Mouse (Mus musculus) hindbrain, postnatal 0 days (tissue): ENCODE data around the gene Inhbc. TPM values are rescaled to one million over a fixed set of nuclear protein-coding genes. Genes with fewer than 3 reads are reported as not detected.
A peak's percentile ranks its signal among the peaks of the same experiment; 100 is the strongest.

Experiments used
- ATAC-seq: fragments of 200-750 bp; cut with Nextera tagmentation; 2 replicates; pipeline ENCODE4 v1.8.0; 2017; ENCODE audit warnings: mild to moderate bottlenecking, moderate TSS enrichment, moderate library complexity
- DNase-seq: peaks from one replicate; pipeline ENCODE4 v3.0.0-alpha.2; 2015; ENCODE audit warnings: low spot score
- H3K27ac ChIP-seq: fragments of 300-500 bp; sonication (generic); 2 replicates; pipeline ENCODE4 v1.5.1; 2014; ENCODE audit warnings: mild to moderate bottlenecking
- H3K27me3 ChIP-seq: fragments of 300-500 bp; sonication (generic); 2 replicates; pipeline ENCODE4 v1.6.1; 2014; ENCODE audit warnings: low read length, mixed read lengths; ENCODE audit not compliant: insufficient read depth
- H3K36me3 ChIP-seq: fragments of 300-500 bp; sonication (generic); 2 replicates; pipeline ENCODE4 v1.6.1; 2014; ENCODE audit warnings: low read length, mixed read lengths; ENCODE audit not compliant: insufficient read depth
- H3K4me1 ChIP-seq: fragments of 300-500 bp; sonication (generic); 2 replicates; pipeline ENCODE4 v1.6.1; 2014; ENCODE audit warnings: antibody characterized with exemption, low read length, mixed read lengths; ENCODE audit not compliant: insufficient read depth
- H3K4me2 ChIP-seq: fragments of 300-500 bp; sonication (generic); 2 replicates; pipeline ENCODE4 v1.6.1; 2014; ENCODE audit warnings: low read depth, mild to moderate bottlenecking, low read length, moderate library complexity, mixed read lengths
- H3K4me3 ChIP-seq: fragments of 300-500 bp; sonication (generic); 2 replicates; pipeline ENCODE4 v1.5.1; 2014; ENCODE audit warnings: low read length
- H3K9ac ChIP-seq: fragments of 300-500 bp; sonication (generic); replicated peaks from 2 replicates; pipeline ENCODE4 v1.6.1; 2014; ENCODE audit warnings: mild to moderate bottlenecking, low read length, moderate library complexity, mixed read lengths
- H3K9me3 ChIP-seq: fragments of 300-500 bp; sonication (generic); 2 replicates; pipeline ENCODE4 v1.6.1; 2016; ENCODE audit warnings: low read length, mixed read lengths
- CTCF ChIP-seq: IDR thresholded peaks from 2 replicates; pipeline ENCODE4 v1.5.1; 2016; ENCODE audit warnings: antibody characterized with exemption, control low read depth, low read depth
- WGBS: fragments of 180-500 bp; shearing (Covaris S2); extraction: QIAGEN DNeasy Blood & Tissue Kit; methylation state at CpG from one replicate; pipeline ENCODE4 v1.1.7; 2014; 5-methylcytosine and 5-hydroxymethylcytosine counted together
- polyA plus RNA-seq: library from polyadenylated mRNA; unstranded; fragments of >200 nt; fragmentation: Nextera tagmentation; extraction: Ambion mirVana; gene quantifications from 2 replicates; pipeline ENCODE4 v1.2.1, GENCODE M21; 2015
- total RNA-seq: library from RNA; depleted of rRNA; stranded (reverse); fragments of >200 nt; gene quantifications from 2 replicates; pipeline ENCODE4 v1.2.3, GENCODE M21; 2014

Gene Inhbc
- total and polyA plus RNA-seq, 2 experiments from 2014 or later: not detected

GRCm38 (mm10) chr10:127371023-127371422 is 792 bp upstream of the Inhbc start:
- Histone ChIP-seq H3K36me3 (no peaks in the 10 kb centered on the region), H3K4me1 (no peaks in the 10 kb centered on the region), H3K4me3 (no peak overlapping the region), H3K27ac (no peak overlapping the region), H3K9me3 (no peaks in the 10 kb centered on the region), H3K4me2 (no peak overlapping the region), H3K9ac (no peak overlapping the region), H3K27me3 (no peaks in the 10 kb centered on the region)
- WGBS: 72% methylated on average over 2 of the region's 2 CpGs
- no peak for TF ChIP-seq CTCF
- ATAC-seq (no peak), DNase-seq (no peak)

DNA sequence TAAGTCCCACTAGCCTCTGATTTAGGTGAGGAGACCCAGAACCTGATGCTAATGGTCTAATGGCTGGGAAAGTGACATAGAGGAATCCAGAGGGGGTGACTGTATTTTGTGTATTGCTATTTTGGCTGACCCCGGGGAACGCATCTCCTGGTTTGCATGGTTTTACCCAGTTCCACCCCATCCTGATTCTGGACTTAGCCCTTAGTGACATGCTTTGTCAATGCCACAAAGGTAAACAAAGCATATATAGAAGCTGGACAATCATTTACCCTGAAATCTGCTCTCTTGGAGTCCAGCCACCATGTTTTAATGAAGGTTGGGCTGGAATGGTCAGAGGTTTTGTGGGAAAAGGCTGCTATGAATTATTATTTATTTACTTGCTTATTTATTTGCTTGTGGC is 2.0 kb downstream of the Inhbc start:
- DNase-seq: no peak
- Histone ChIP-seq H3K4me2 (no peak overlapping the region), H3K4me1 (no peaks in the 10 kb centered on the region), H3K9ac (no peak overlapping the region), H3K27ac (no peak overlapping the region), H3K4me3 (no peak overlapping the region), H3K36me3 (no peaks in the 10 kb centered on the region), H3K9me3 (no peaks in the 10 kb centered on the region), H3K27me3 (no peaks in the 10 kb centered on the region)
- WGBS: 72% methylated on average over 2 of the region's 2 CpGs
- ATAC-seq: no peak
- TF ChIP-seq CTCF: no peak

DNA sequence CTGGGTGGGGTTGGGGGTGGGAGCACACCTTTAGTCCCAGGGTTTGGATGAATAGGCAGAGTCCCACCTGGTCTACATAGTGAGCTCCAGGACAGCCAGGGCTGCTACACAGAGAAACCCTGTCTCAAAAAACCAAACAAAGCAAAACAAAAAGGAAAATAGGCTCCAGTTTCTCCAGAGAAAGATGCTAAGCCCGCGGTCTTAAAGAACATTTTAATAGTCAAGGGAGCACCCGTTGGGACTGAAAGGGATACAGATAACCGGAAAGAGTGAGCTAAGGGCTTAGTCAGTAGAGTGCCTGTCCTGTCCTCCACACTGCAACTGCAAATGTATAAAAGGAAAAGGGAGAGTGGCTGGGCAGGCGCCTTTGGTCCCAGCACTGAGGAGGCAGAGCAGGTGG is 3.1 kb downstream of the Inhbc start:
- WGBS: 65% methylated on average over 5 of the region's 5 CpGs
- no peak overlapping the region for H3K9ac ChIP-seq
- H3K27me3 ChIP-seq: no peaks in the 10 kb centered on the region
- no peak overlapping the region for H3K4me3 ChIP-seq
- no peak overlapping the region for H3K4me2 ChIP-seq
- ATAC-seq (no peak), DNase-seq (no peak)
- no peak for TF ChIP-seq CTCF
- H3K36me3 ChIP-seq: no peaks in the 10 kb centered on the region
- no peaks in the 10 kb centered on the region for H3K9me3 ChIP-seq
- no peak overlapping the region for H3K27ac ChIP-seq
- H3K4me1 ChIP-seq: no peaks in the 10 kb centered on the region

- H3K4me1 ChIP-seq: no peaks in the 10 kb centered on the region
- H3K4me3 ChIP-seq: no peak overlapping the region
- no peak overlapping the region for H3K9ac ChIP-seq
- TF ChIP-seq CTCF: no peak
- no peaks in the 10 kb centered on the region for H3K27me3 ChIP-seq
- no peak for DNase-seq
- no peak overlapping the region for H3K4me2 ChIP-seq
- 86% methylated on average over 3 of the region's 3 CpGs for WGBS
- H3K36me3 ChIP-seq: no peaks in the 10 kb centered on the region
- no peak for ATAC-seq
- no peak overlapping the region for H3K27ac ChIP-seq
- no peaks in the 10 kb centered on the region for H3K9me3 ChIP-seq
Measured at GRCm38 (mm10) chr10:127360714-127361113, 9.5 kb downstream of the Inhbc start.

DNA sequence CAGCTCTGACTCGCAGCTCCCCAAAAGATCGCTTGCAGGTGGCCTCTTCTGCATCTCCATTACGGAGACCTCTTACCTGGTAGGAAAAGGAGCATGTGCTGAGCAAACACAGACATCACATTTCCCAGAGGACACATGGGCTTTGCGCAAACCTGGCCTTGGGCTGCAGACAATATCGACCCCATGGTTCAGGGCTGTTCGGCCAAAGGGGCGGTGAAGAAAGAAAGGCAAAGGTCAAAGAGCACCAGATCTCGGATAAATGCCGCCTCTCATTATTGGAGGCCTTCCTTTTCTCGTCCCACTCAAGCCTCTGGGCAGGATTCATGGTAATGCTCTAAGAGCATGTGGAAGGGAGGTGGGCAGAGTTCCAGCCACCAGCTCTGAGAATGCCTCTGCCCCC is 14.9 kb downstream of the Inhbc start:
- Histone ChIP-seq H3K4me3 (no peak overlapping the region), H3K27me3 (no peaks in the 10 kb centered on the region; the same call in 1 of the 2 replicates), H3K9me3 (no peaks in the 10 kb centered on the region), H3K4me2 (no peak overlapping the region), H3K9ac (no peak overlapping the region), H3K27ac (no peak overlapping the region), H3K4me1 (no peaks in the 10 kb centered on the region), H3K36me3 (no peaks in the 10 kb centered on the region)
- no peak for DNase-seq
- 53% methylated on average over 10 of the region's 10 CpGs for WGBS
- no peak for TF ChIP-seq CTCF
- no peak for ATAC-seq

- no peaks in the 10 kb centered on the region; the same call in 1 of the 2 replicates for H3K27me3 ChIP-seq
- ATAC-seq: no peak
- no peak within 1 kb of the TSS for H3K4me3 ChIP-seq
- peak; percentile 15 for DNase-seq
- peak; percentile 62 for TF ChIP-seq CTCF
- H3K9ac ChIP-seq: no peak within 1 kb of the TSS
- no peaks in the 10 kb centered on the region for H3K4me1 ChIP-seq
- WGBS: 87% methylated on average over 18 of the region's 18 CpGs
- H3K36me3 ChIP-seq: no peaks in the 10 kb centered on the region
- no peaks in the 10 kb centered on the region for H3K9me3 ChIP-seq
- no peak within 1 kb of the TSS for H3K27ac ChIP-seq
- H3K4me2 ChIP-seq: no peak within 1 kb of the TSS
Measured at GRCm38 (mm10) chr10:127353909-127354895, 16.0 kb downstream of the Inhbc start, which contains the start of gene Inhbe. Gene Inhbe, minus strand, starts transcription at chr10:127354411.

- no peak overlapping the region for H3K4me2 ChIP-seq
- 86% methylated on average over 11 of the region's 11 CpGs for whole genome bisulfite sequencing
- no peaks in the 10 kb centered on the region for H3K9me3 ChIP-seq
- no peak for TF ChIP-seq CTCF
- no peak overlapping the region for H3K4me3 ChIP-seq
- DNase-seq (no peak), ATAC-seq (no peak)
- no peaks in the 10 kb centered on the region; the same call in 1 of the 2 replicates for H3K27me3 ChIP-seq
- H3K4me1 ChIP-seq: no peaks in the 10 kb centered on the region
- H3K9ac ChIP-seq: no peak overlapping the region
- no peak overlapping the region for H3K27ac ChIP-seq
- no peaks in the 10 kb centered on the region for H3K36me3 ChIP-seq
Measured at GRCm38 (mm10) chr10:127352766-127353165, 17.5 kb downstream of the Inhbc start.
